Mouse (Mus musculus): ENCODE data around the gene G6pd2.

Gene G6pd2

GRCm38 (mm10) chr5:61808516-61808915, at the start of gene G6pd2:
G6pd2 (plus strand) TSS chr5:61808816.
- DNase-seq (ENCODE audit: inconsistent ontology term): no peak

- DNase-seq (ENCODE audit: inconsistent ontology term): no peak
These were observed 44.4 kb upstream of the G6pd2 start for GRCm38 (mm10) chr5:61764214-61764613.

- DNase-seq (ENCODE audit: inconsistent ontology term): no peak
These were observed 24.4 kb downstream of the G6pd2 start for GRCm38 (mm10) chr5:61832935-61833551.

GRCm38 (mm10) chr5:61843891-61844290, 35.3 kb downstream of the G6pd2 start:
- DNase-seq (ENCODE audit: inconsistent ontology term): no peak

All from Muller cell, postnatal 12 days (primary cell).